Mouse (Mus musculus) left cerebral cortex, postnatal 25 days (tissue): Measurements from ENCODE around the gene Tlcd1. TPM values are rescaled to one million over a fixed set of nuclear protein-coding genes. Genes with fewer than 3 reads are reported as not detected.
A peak's percentile ranks its signal among the peaks of the same experiment; 100 is the strongest.

ENCODE experiments used
- DNase-seq, 2 experiments: peaks; one replicate each; pipeline ENCODE4 v3.0.0; 2022; ENCODE audit warnings: low spot score in 2 of 2, mixed read lengths in 1 of 2
- intact Hi-C: fragments of 180-260 bp; cut with DNase I; formaldehyde crosslinking; loops from one replicate; pipeline ENCODE4 v1.15.1; 2025
- total RNA-seq, 2 experiments: library from RNA; stranded (reverse); gene quantifications; 2 replicates each; pipeline ENCODE4 v1.2.3; 2021

Gene Tlcd1
- total RNA-seq, 2 experiments from 2014 or later = 29.2 to 30.1 TPM

- DNase-seq = no peak
- intact Hi-C loops = no loop called here
Measured at GRCm38 (mm10) chr11:78159557-78159956, 17.0 kb upstream of the Tlcd1 start.

- DNase-seq = no peak
- intact Hi-C loops = no loop called here
Measured at GRCm38 (mm10) chr11:78160171-78160570, 16.3 kb upstream of the Tlcd1 start.

- intact Hi-C loops = no loop called here
- no peak for DNase-seq
Measured at GRCm38 (mm10) chr11:78160675-78161074, 15.8 kb upstream of the Tlcd1 start.

- no peak for DNase-seq
- intact Hi-C loops = no loop called here
Measured at GRCm38 (mm10) chr11:78161169-78161568, 15.3 kb upstream of the Tlcd1 start.

- no peak for DNase-seq
- intact Hi-C loops = no loop called here
Measured at GRCm38 (mm10) chr11:78161968-78162367, 14.5 kb upstream of the Tlcd1 start.

GRCm38 (mm10) chr11:78162504-78162903, 14.0 kb upstream of the Tlcd1 start:
- DNase-seq = peak; percentile 46 to 70
- intact Hi-C loops = no loop called here

GRCm38 (mm10) chr11:78163045-78163444, 13.5 kb upstream of the Tlcd1 start:
- DNase-seq = no peak
- intact Hi-C loops = no loop called here

GRCm38 (mm10) chr11:78163681-78164603, 12.6 kb upstream of the Tlcd1 start:
- intact Hi-C loops = loop anchor here (2.0 kb wide), 1 partner anchor 69 kb away; the partner anchor contains the start of gene Fam222b
- DNase-seq = no peak

- intact Hi-C loops = loop anchor here (2.0 kb wide), 1 partner anchor 70 kb away; the partner anchor contains the start of gene Fam222b
- DNase-seq = no peak
Measured at GRCm38 (mm10) chr11:78164604-78164923, 11.9 kb upstream of the Tlcd1 start.

- intact Hi-C loops = loop anchor here (2.0 kb wide), 1 partner anchor 70 kb away; the partner anchor contains the start of gene Fam222b
- peak in 1 of 2 experiments; percentile 77 for DNase-seq
Measured at GRCm38 (mm10) chr11:78164924-78165760, 11.4 kb upstream of the Tlcd1 start, which contains the start of gene Traf4. Gene Traf4, minus strand, starts transcription at chr11:78165589.

GRCm38 (mm10) chr11:78165761-78166109, 10.8 kb upstream of the Tlcd1 start:
- no peak for DNase-seq
- intact Hi-C loops = loop anchor here (2.0 kb wide), 1 partner anchor 71 kb away; the partner anchor contains the start of gene Fam222b

- no peak for DNase-seq
- intact Hi-C loops = no loop called here
Measured at GRCm38 (mm10) chr11:78166161-78166560, 10.3 kb upstream of the Tlcd1 start.

- no peak for DNase-seq
- intact Hi-C loops = no loop called here
Measured at GRCm38 (mm10) chr11:78166640-78167039, 9.9 kb upstream of the Tlcd1 start.

GRCm38 (mm10) chr11:78167257-78167959, 9.1 kb upstream of the Tlcd1 start:
- intact Hi-C loops = no loop called here
- no peak for DNase-seq

- no peak for DNase-seq
- intact Hi-C loops = no loop called here
Measured at GRCm38 (mm10) chr11:78168541-78169468, 7.7 kb upstream of the Tlcd1 start.

- intact Hi-C loops = loop anchor here (10.0 kb wide), 1 partner anchor 346 kb away; no protein-coding TSS in a partner anchor
- DNase-seq = no peak
Measured at GRCm38 (mm10) chr11:78170306-78170705, 6.2 kb upstream of the Tlcd1 start.

- intact Hi-C loops = loop anchor here (10.0 kb wide), 1 partner anchor 347 kb away; no protein-coding TSS in a partner anchor
- no peak for DNase-seq
Measured at GRCm38 (mm10) chr11:78171328-78171727, 5.2 kb upstream of the Tlcd1 start.

- intact Hi-C loops = loop anchor here (10.0 kb wide), 1 partner anchor 347 kb away; no protein-coding TSS in a partner anchor
Measured at GRCm38 (mm10) chr11:78172034-78172747, 4.3 kb upstream of the Tlcd1 start.

More at GRCm38 (mm10) chr11:78172034-78172747, 4.3 kb upstream of the Tlcd1 start:
- DNase-seq = no peak
